Mouse (Mus musculus) lung, embryonic 14.5 days (tissue): ENCODE measurements around the gene Hoxa13. TPM values are rescaled to one million over a fixed set of nuclear protein-coding genes. Genes with fewer than 3 reads are reported as not detected.

Source experiments
- ATAC-seq: fragments of 200-750 bp; cut with Nextera tagmentation; 2 replicates; pipeline ENCODE4 v1.8.0; 2017; ENCODE audit warnings: mild to moderate bottlenecking, moderate TSS enrichment, moderate library complexity; ENCODE audit not compliant: insufficient read depth
- DNase-seq: peaks from one replicate; pipeline ENCODE4 v3.0.0-alpha.2; 2015
- H3K27ac ChIP-seq: fragments of 300-500 bp; sonication (generic); 2 replicates; pipeline ENCODE4 v1.5.1; 2014; ENCODE audit warnings: low read depth, mild to moderate bottlenecking, moderate library complexity
- H3K27me3 ChIP-seq: fragments of 300-500 bp; sonication (generic); 2 replicates; pipeline ENCODE4 v1.6.1; 2014; ENCODE audit warnings: low read length, control low read depth; ENCODE audit not compliant: insufficient read depth
- H3K36me3 ChIP-seq: fragments of 300-500 bp; sonication (generic); 2 replicates; pipeline ENCODE4 v1.6.1; 2014; ENCODE audit warnings: control low read depth; ENCODE audit not compliant: insufficient read depth
- H3K4me1 ChIP-seq: fragments of 300-500 bp; sonication (generic); 2 replicates; pipeline ENCODE4 v1.6.1; 2014; ENCODE audit warnings: antibody characterized with exemption, control low read depth; ENCODE audit not compliant: insufficient read depth
- H3K4me2 ChIP-seq: fragments of 300-500 bp; sonication (generic); 2 replicates; pipeline ENCODE4 v1.6.1; 2014; ENCODE audit warnings: mild to moderate bottlenecking
- H3K4me3 ChIP-seq: fragments of 300-500 bp; sonication (generic); 2 replicates; pipeline ENCODE4 v1.5.1; 2014; ENCODE audit warnings: low read depth, low read length
- H3K9ac ChIP-seq: fragments of 300-500 bp; sonication (generic); 2 replicates; pipeline ENCODE4 v1.6.1; 2014
- H3K9me3 ChIP-seq: fragments of 300-500 bp; sonication (generic); 2 replicates; pipeline ENCODE4 v1.6.1; 2016; ENCODE audit warnings: low read depth, low read length, control low read depth
- CTCF ChIP-seq: IDR thresholded peaks from 2 replicates; pipeline ENCODE4 v1.5.1; 2016; ENCODE audit warnings: antibody characterized with exemption, low read depth
- WGBS: fragments of 180-500 bp; shearing (Covaris S2); extraction: QIAGEN DNeasy Blood & Tissue Kit; methylation state at CpG from one replicate; pipeline ENCODE4 v1.1.7; 2014; 5-methylcytosine and 5-hydroxymethylcytosine counted together
- polyA plus RNA-seq: library from polyadenylated mRNA; unstranded; fragments of >200 nt; fragmentation: Nextera tagmentation; extraction: Ambion mirVana; gene quantifications from 2 replicates; pipeline ENCODE4 v1.2.1, GENCODE M21; 2014

Gene Hoxa13
- polyA plus RNA-seq, 1 experiment from 2014 or later, result not detected

- WGBS, result 2% methylated on average over 27 of the region's 27 CpGs
- TF ChIP-seq CTCF, result no peak
- DNase-seq (no peak), ATAC-seq (no peak)
- H3K9ac ChIP-seq, result no peak overlapping the region
- peaks cover 99% of the 10 kb centered on the region for H3K27me3 ChIP-seq
- H3K36me3 ChIP-seq, result no peaks in the 10 kb centered on the region
- H3K27ac ChIP-seq, result no peak overlapping the region
- H3K4me3 ChIP-seq, result no peak overlapping the region
- no peaks in the 10 kb centered on the region for H3K9me3 ChIP-seq
- H3K4me2 ChIP-seq, result no peak overlapping the region
- H3K4me1 ChIP-seq, result no peaks in the 10 kb centered on the region
Measured at GRCm38 (mm10) chr6:52248638-52249414, 11.9 kb downstream of the Hoxa13 start.

- no peak for TF ChIP-seq CTCF
- ATAC-seq (no peak), DNase-seq (no peak)
- Histone ChIP-seq H3K9me3 (no peaks in the 10 kb centered on the region), H3K4me3 (no peak overlapping the region), H3K27ac (no peak overlapping the region), H3K4me2 (no peak overlapping the region), H3K27me3 (peaks cover 99% of the 10 kb centered on the region), H3K4me1 (no peaks in the 10 kb centered on the region), H3K9ac (no peak overlapping the region), H3K36me3 (no peaks in the 10 kb centered on the region)
- WGBS, result 2% methylated on average over 23 of the region's 23 CpGs
Measured at GRCm38 (mm10) chr6:52247766-52248637, 12.7 kb downstream of the Hoxa13 start.

- Histone ChIP-seq H3K4me3 (no peak overlapping the region), H3K4me2 (no peak overlapping the region; the same call in 1 of the 2 replicates), H3K27ac (no peak overlapping the region), H3K9ac (no peak overlapping the region), H3K4me1 (no peaks in the 10 kb centered on the region), H3K27me3 (peaks cover 99% of the 10 kb centered on the region), H3K36me3 (no peaks in the 10 kb centered on the region), H3K9me3 (no peaks in the 10 kb centered on the region)
- ATAC-seq (no peak), DNase-seq (no peak)
- WGBS, result 6% methylated on average over 3 of the region's 3 CpGs
- TF ChIP-seq CTCF, result no peak
Measured at GRCm38 (mm10) chr6:52246916-52247315, 13.8 kb downstream of the Hoxa13 start.

GRCm38 (mm10) chr6:52246403-52246803, 14.3 kb downstream of the Hoxa13 start:
- WGBS, result under 1% methylated on average over 26 of the region's 26 CpGs
- no peak overlapping the region for H3K27ac ChIP-seq
- no peak overlapping the region; the same call in 1 of the 2 replicates for H3K4me2 ChIP-seq
- H3K27me3 ChIP-seq, result peaks cover 99% of the 10 kb centered on the region
- H3K9ac ChIP-seq, result no peak overlapping the region
- no peaks in the 10 kb centered on the region for H3K4me1 ChIP-seq
- no peaks in the 10 kb centered on the region for H3K9me3 ChIP-seq
- no peak for ATAC-seq
- TF ChIP-seq CTCF, result no peak
- no peaks in the 10 kb centered on the region for H3K36me3 ChIP-seq
- no peak for DNase-seq
- peak overlapping the region; percentile 17; the same call in 1 of the 2 replicates for H3K4me3 ChIP-seq

- H3K9me3 ChIP-seq, result no peaks in the 10 kb centered on the region
Measured at GRCm38 (mm10) chr6:52245757-52246142, 14.9 kb downstream of the Hoxa13 start, which contains the start of gene Hoxa11. Gene Hoxa11, minus strand, starts transcription at chr6:52245810.

GRCm38 (mm10) chr6:52245040-52245756, 15.5 kb downstream of the Hoxa13 start:
- no peak for DNase-seq
- Histone ChIP-seq H3K36me3 (no peaks in the 10 kb centered on the region), H3K4me1 (no peaks in the 10 kb centered on the region), H3K4me3 (peak overlapping the region; percentile 12; the same call in 1 of the 2 replicates), H3K27ac (no peak overlapping the region), H3K9me3 (no peaks in the 10 kb centered on the region), H3K4me2 (peak overlapping the region; percentile 20; the same call in 1 of the 2 replicates), H3K27me3 (peaks cover 100% of the 10 kb centered on the region), H3K9ac (no peak overlapping the region)
- TF ChIP-seq CTCF, result no peak
- no peak for ATAC-seq
- WGBS, result 1% methylated on average over 70 of the region's 71 CpGs

More at GRCm38 (mm10) chr6:52245757-52246142, 14.9 kb downstream of the Hoxa13 start, which contains the start of gene Hoxa11:
- Histone ChIP-seq H3K4me2 (peak within 1 kb of the TSS; percentile 20; the same call in 1 of the 2 replicates), H3K4me1 (no peaks in the 10 kb centered on the region), H3K9ac (no peak within 1 kb of the TSS), H3K27me3 (peaks cover 99% of the 10 kb centered on the region), H3K4me3 (peak within 1 kb of the TSS; percentile 17; the same call in 1 of the 2 replicates), H3K27ac (no peak within 1 kb of the TSS), H3K36me3 (no peaks in the 10 kb centered on the region)
- ATAC-seq (no peak), DNase-seq (no peak)
- under 1% methylated on average over 20 of the region's 20 CpGs for WGBS
- no peak for TF ChIP-seq CTCF
